Mouse (Mus musculus) liver, embryonic 14.5 days (tissue): Measurements from ENCODE around the gene Toe1. TPM values are rescaled to one million over a fixed set of nuclear protein-coding genes. Genes with fewer than 3 reads are reported as not detected.
A peak's percentile ranks its signal among the peaks of the same experiment; 100 is the strongest.

Experiments
- ATAC-seq: fragments of 200-750 bp; cut with Nextera tagmentation; 2 replicates; pipeline ENCODE4 v1.8.0; 2017; ENCODE audit warnings: moderate number of reproducible peaks, mild to moderate bottlenecking, moderate library complexity; ENCODE audit not compliant: insufficient read depth
- DNase-seq, 3 experiments: peaks; one replicate each; pipeline ENCODE4 v3.0.0-alpha.2; 2012 to 2013; ENCODE audit warnings: low read depth in 3 of 3, low spot score in 3 of 3
- H3K27ac ChIP-seq: fragments of 300-500 bp; sonication (generic); 2 replicates; pipeline ENCODE4 v1.5.1; 2014; ENCODE audit warnings: moderate library complexity, mild to moderate bottlenecking, control low read depth, inconsistent platforms
- H3K27me3 ChIP-seq: fragments of 300-500 bp; sonication (generic); 2 replicates; pipeline ENCODE4 v1.6.1; 2014; ENCODE audit warnings: mild to moderate bottlenecking, low read length, moderate library complexity; ENCODE audit not compliant: control insufficient read depth, insufficient read depth
- H3K36me3 ChIP-seq: fragments of 300-500 bp; sonication (generic); replicated peaks from 2 replicates; pipeline ENCODE4 v1.6.1; 2014; ENCODE audit warnings: low read depth; ENCODE audit not compliant: control insufficient read depth, insufficient read depth
- H3K4me1 ChIP-seq, 2 experiments: fragments of 200-500 bp in 1 of 2; fragments of 300-500 bp in 1 of 2; sonication (generic) in 1 of 2; replicated peaks; 2 replicates each; pipeline ENCODE4 v1.6.1; 2012 to 2014; ENCODE audit warnings: antibody characterized with exemption in 1 of 2, inconsistent platforms in 1 of 2, low read length in 1 of 2; ENCODE audit not compliant: control insufficient read depth in 2 of 2, insufficient read depth in 2 of 2
- H3K4me2 ChIP-seq: fragments of 300-500 bp; sonication (generic); 2 replicates; pipeline ENCODE4 v1.6.1; 2014; ENCODE audit warnings: low read depth, mild to moderate bottlenecking, control low read depth, moderate library complexity
- H3K4me3 ChIP-seq, 2 experiments: fragments of 200-500 bp in 1 of 2; fragments of 300-500 bp in 1 of 2; sonication (generic) in 1 of 2; 2 replicates each; pipeline ENCODE4 v1.5.1; 2012 to 2014; ENCODE audit warnings: low read depth in 2 of 2, low read length in 2 of 2, mild to moderate bottlenecking in 2 of 2, control low read depth in 1 of 2, inconsistent platforms in 1 of 2, moderate library complexity in 1 of 2; ENCODE audit not compliant: insufficient read depth in 1 of 2
- H3K9ac ChIP-seq: fragments of 300-500 bp; sonication (generic); replicated peaks from 2 replicates; pipeline ENCODE4 v1.6.1; 2014; ENCODE audit warnings: mild to moderate bottlenecking, control low read depth, moderate library complexity
- H3K9me3 ChIP-seq: fragments of 300-500 bp; sonication (generic); 2 replicates; pipeline ENCODE4 v1.6.1; 2016; ENCODE audit warnings: low read length, mixed read lengths; ENCODE audit not compliant: control insufficient read depth
- CTCF ChIP-seq: IDR thresholded peaks from 2 replicates; pipeline ENCODE4 v1.5.1; 2016; ENCODE audit warnings: antibody characterized with exemption, low read depth, control low read depth
- EP300 ChIP-seq: IDR thresholded peaks from 2 replicates; pipeline ENCODE4 v1.6.1; 2016; ENCODE audit warnings: antibody characterized with exemption, low read depth
- WGBS: fragments of 180-500 bp; shearing (Covaris S2); extraction: QIAGEN DNeasy Blood & Tissue Kit; methylation state at CpG from one replicate; pipeline ENCODE4 v1.1.7; 2014; ENCODE audit not compliant: insufficient replicate concordance; 5-methylcytosine and 5-hydroxymethylcytosine counted together
- polyA plus RNA-seq, 2 experiments: library from polyadenylated mRNA; depleted of rRNA in 1 of 2; stranded (reverse) in 1 of 2; unstranded in 1 of 2; fragments of >200 nt; fragmentation: Nextera tagmentation in 1 of 2; extraction: Ambion mirVana in 1 of 2; gene quantifications; 2 replicates each; pipeline versions ENCODE4 v1.2.1 to v1.2.3; 2012 to 2014

Gene Toe1
- polyA plus RNA-seq, 2 experiments, result 14.2 to 14.7 TPM

DNA sequence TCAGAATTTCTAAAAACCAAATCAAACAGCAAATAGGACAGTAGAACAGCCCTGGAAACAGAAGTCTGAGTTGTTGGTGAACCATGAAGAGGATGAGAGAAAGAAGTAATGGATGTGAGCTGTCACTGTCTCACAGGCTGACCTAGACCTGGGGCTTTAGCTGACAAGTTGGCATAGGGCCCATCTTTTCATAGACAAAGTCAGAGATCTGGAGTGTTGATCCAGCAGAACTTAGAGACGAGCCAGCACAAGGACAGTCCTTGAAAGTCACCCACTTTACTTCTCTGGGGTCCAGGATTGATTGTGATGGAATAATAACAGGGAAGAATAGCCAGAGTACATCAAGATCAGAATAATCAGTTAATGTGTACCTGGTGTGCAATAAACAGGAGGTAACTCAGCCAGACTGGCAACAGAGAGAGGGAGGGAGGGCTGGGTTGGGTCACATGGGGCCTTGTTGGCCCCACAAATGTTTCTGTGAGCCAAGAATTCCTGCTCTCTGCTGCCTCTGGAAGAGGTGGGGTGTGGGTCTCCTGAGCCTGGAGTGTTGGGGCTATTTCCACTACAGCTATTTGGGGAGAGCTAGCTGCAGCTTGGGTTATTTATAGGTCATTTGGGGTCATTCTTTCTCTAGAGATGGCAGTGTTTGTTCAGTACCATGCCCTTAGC is 10.9 kb downstream of the Toe1 start:
- ATAC-seq (no peak), DNase-seq (no peak)
- Histone ChIP-seq H3K9me3 (no peaks in the 10 kb centered on the region), H3K9ac (no peak overlapping the region), H3K4me2 (no peak overlapping the region), H3K27me3 (no peaks in the 10 kb centered on the region), H3K27ac (no peak overlapping the region), H3K36me3 (no peaks in the 10 kb centered on the region), H3K4me3 (no peak overlapping the region), H3K4me1 (no peaks in the 10 kb centered on the region)
- 63% methylated on average over 1 of the region's 1 CpGs for WGBS
- no peak for TF ChIP-seq CTCF
- no peak for TF ChIP-seq EP300

DNA sequence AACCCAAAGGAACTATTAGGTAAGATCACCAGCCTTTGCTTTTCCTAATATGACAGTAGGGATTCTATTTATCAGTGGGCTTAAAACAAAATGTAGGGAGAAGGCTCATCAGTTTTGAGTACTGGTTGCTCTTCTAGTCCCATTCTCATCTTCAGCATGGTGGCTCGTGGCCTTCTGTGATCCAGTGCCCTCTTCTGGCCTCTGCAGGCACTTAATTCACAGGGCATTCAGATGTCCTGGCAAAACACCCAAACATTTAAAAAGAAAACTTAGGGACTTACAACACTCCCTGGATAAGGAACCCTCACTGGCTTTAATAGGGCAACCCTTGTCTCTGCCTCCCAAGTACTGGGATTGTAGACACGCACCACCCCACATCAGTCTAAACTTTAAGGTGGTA is 13.2 kb downstream of the Toe1 start:
- DNase-seq, result no peak
- H3K27me3 ChIP-seq, result no peaks in the 10 kb centered on the region
- TF ChIP-seq CTCF, result peak; percentile 31; the same call in 1 of the 2 replicates
- no peak for TF ChIP-seq EP300
- WGBS, result 59% methylated on average over 2 of the region's 2 CpGs
- no peak for ATAC-seq
- H3K27ac ChIP-seq, result no peak overlapping the region
- H3K4me2 ChIP-seq, result no peak overlapping the region
- H3K9me3 ChIP-seq, result no peaks in the 10 kb centered on the region
- H3K36me3 ChIP-seq, result no peaks in the 10 kb centered on the region
- no peak overlapping the region for H3K4me3 ChIP-seq
- H3K4me1 ChIP-seq, result no peaks in the 10 kb centered on the region
- no peak overlapping the region for H3K9ac ChIP-seq

DNA sequence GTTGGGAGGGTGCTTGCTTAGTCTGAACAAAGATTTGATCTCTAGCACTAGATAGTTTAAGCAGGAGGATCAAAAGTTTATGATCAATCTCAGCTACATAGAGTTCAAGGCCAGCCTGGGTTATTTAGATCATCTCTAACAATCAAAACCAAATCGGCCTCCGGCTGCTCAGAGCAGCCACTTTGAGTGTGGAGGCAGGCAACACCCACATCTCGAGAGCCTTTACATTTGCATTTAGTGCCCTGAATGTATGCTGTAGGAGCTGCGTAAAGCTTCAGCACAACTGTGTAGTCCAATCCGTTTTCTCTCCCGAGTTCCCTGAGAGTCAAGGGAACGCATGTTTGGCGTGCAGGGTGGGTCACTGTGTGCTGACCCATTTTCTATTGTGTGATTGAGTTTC is 15.0 kb downstream of the Toe1 start:
- Histone ChIP-seq H3K9me3 (no peaks in the 10 kb centered on the region), H3K9ac (no peak overlapping the region), H3K27ac (no peak overlapping the region), H3K27me3 (no peaks in the 10 kb centered on the region), H3K4me1 (no peaks in the 10 kb centered on the region), H3K36me3 (no peaks in the 10 kb centered on the region), H3K4me3 (no peak overlapping the region), H3K4me2 (no peak overlapping the region)
- DNase-seq, result no peak
- 74% methylated on average over 8 of the region's 8 CpGs for WGBS
- TF ChIP-seq CTCF, result no peak
- ATAC-seq, result no peak

DNA sequence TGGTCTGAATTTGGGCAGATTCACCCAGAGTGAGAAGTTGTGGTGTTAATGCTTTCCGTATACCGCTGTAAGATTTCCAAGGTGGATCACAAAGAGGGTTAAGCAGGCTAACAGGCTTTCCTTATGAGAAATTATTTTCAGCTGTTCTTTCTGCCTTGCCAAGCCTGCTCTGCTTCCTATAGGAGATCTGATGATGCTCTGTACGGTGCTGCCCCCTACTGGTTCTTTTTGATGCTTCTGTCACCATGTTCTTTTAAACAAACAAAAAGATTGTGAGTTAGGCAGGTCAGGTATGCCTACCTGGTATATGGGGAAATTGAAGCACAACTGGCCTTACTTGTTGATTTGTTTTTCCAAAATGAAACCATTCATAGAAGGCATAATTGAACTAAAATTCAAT is 18.5 kb downstream of the Toe1 start:
- no peaks in the 10 kb centered on the region for H3K9me3 ChIP-seq
- H3K4me2 ChIP-seq, result no peak overlapping the region
- H3K4me3 ChIP-seq, result no peak overlapping the region
- no peaks in the 10 kb centered on the region for H3K36me3 ChIP-seq
- no peak overlapping the region for H3K9ac ChIP-seq
- no peak for TF ChIP-seq EP300
- TF ChIP-seq CTCF, result peak; percentile 81
- ATAC-seq, result no peak; the same call in 1 of the 2 replicates
- no peaks in the 10 kb centered on the region for H3K4me1 ChIP-seq
- WGBS, result 13% methylated on average over 3 of the region's 3 CpGs
- DNase-seq, result peak; percentile 63 to 67 (median 65)
- H3K27me3 ChIP-seq, result no peaks in the 10 kb centered on the region
- H3K27ac ChIP-seq, result no peak overlapping the region

DNA sequence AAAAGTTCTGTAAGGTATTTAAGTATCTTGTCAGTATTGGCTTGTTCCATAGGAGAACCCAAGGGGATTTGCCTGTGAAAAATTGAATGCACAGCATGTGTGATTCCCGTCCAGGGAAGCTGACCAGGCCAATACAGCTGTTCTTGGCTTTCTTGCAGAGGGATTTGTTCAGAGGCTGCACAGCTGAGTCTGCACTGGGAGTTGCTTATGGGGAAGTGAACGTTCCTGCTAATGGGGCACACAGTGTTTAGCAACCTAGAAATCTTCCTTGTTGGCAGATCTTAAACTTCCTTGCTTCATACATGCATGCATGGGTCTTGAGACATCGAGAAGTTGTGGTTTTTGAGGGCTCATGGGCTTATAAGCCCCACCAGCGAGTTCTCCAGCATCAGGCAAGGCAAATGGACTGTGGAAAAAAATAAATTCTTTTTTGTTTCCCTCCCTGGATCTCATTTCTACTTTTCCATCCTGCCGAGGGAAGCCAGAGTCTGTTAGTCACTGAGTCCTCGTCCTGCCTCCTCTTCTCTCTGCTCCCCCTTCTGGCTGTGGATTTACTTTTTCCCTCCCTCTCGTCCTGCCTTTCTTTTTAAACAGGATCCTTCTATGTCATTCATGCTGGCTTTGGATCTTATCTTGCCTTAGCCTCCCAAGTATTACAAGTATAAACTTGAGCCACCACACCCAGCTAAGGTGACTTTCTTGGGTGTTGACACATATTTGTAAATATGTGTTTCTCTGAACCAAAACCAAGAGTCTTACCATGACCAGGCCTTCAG is 19.3 kb downstream of the Toe1 start:
- Histone ChIP-seq H3K4me3 (no peak overlapping the region), H3K9ac (no peak overlapping the region), H3K36me3 (no peaks in the 10 kb centered on the region), H3K4me2 (no peak overlapping the region), H3K4me1 (no peaks in the 10 kb centered on the region), H3K27me3 (no peaks in the 10 kb centered on the region), H3K9me3 (no peaks in the 10 kb centered on the region), H3K27ac (no peak overlapping the region)
- no peak for TF ChIP-seq CTCF
- TF ChIP-seq EP300, result no peak
- DNase-seq (no peak), ATAC-seq (no peak)
- 21% methylated on average over 7 of the region's 7 CpGs for WGBS
